Mouse (Mus musculus) left cerebral cortex, adult 8-10 months (tissue): ENCODE measurements at regions not wholly inside any gene's neighbourhood (a gene's known extent, or its start where the extent isn't known, plus 50 kb on each side); places are given as distances from the start of the nearest gene placed in this dataset.

Source experiments
- DNase-seq, 2 experiments: peaks; one replicate each; pipeline ENCODE4 v3.0.0; 2022; ENCODE audit warnings: low spot score in 2 of 2

DNA sequence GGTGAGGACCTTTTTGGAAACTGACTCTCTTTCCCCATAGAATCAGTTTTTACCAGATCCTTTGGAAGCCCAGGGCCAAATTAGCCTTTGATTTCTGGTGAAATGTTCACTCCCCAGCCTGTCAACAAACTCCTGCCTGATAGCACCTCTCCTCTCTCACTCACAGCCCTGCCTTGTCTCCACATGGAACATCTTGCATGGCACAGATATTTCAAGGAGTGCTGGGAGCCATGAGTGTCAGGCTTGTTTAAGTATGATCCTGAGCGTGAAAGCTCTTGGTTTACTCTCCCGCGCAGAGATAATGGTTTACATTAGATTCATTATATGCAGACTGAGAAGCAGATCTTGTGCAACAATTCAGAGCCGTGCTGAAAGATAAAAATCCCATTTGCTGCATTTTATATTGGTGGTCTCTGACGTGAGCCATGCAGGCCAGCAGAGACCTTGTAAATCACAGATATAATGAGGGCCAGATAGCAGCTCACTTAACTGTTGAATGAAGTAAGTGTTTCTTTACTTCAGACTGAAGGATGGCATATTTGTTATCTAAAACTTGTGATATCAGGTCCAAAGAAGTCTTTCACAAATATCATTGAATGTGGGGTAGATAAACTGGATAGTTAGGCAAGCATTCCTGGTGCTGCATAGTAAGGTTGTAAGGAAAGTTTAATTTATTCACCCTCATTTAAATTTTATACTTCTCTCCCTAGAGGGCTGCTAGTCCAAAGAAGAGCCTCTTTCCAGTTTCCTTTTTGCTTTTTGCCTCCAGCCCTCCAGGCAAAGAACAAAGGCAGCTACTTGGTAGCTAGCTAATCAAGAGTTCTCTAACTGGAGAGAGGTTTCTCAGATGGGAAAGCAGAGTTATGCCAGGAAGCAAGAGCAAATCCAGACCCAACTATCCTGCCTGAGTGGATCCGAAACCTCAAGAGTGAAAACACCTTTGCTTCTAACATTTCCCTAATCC is 81.8 kb downstream of the Tbx18 start:
- no peak for DNase-seq

DNA sequence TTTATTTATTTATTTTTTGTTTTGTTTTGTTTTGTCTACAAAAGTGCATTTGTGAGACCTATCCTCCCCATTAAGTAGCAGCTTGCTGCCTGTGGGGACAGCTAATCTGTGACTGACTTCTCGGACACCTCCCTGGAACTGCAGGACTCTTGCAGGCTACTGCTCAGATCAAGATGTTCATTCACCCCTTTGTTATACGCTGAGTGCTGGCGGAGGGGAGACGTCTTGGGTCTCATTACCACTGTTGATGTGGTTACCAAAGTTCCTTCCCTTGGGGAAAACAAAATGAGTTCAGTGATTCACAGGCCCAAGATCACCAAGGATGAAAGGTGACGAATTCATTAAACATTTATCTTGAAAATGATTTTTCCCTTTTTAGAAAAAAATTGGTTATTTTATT is 82.7 kb downstream of the Tbx18 start:
- no peak for DNase-seq

DNA sequence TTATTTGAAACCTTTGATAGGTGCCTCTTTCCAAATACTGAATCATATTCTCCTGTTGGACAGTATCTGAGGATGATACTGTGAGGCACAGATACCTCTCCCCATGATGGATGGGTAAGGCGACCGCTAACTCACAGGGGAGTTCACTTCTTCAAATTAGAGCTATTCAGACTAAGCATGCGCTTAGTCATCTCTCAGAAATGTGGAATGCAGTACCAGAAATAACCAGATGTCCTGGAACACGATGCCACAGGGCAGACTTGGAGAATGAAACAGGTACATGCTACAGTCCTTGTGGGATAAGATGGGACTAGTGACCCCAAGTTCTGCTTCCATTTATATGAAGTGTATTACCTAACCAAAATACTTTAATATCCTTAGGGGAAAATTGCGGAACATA is 86.0 kb downstream of the Tbx18 start:
- no peak for DNase-seq

DNA sequence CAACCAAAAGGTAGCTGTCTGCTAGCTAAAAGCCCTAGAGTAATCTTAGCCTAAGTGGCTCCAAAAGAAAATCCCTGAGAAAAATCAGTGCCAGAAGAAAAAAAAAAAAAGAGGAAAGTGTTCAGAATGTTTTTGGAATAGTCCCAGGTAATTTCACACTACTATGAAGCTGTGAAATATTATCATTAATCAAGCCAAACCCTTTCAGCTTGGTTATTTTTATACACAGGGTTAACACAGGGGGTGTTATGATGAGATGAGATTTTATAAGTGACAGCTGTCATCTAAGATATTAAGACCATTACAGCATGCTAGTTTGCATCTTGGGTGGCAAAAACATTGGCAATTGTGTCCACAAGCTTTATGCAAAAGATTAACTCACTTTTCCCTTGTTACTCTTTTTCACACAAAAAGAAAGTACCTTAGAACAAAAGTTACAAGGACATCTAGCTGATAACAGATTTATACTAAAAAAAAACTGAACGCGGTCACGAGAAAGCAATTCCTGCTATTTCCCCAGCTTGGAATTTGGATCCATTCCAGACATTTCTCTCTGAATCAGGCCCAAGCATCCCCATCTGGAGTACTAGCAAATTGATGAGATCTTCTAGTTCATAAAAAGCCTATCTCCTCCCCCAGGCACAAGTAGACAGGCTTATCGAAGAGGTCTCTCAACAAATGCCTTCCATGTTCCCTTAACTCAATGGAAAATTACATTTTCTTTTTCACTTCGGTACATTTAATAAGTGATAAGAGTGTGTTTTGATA is 97.0 kb downstream of the Tbx18 start:
- no peak for DNase-seq

DNA sequence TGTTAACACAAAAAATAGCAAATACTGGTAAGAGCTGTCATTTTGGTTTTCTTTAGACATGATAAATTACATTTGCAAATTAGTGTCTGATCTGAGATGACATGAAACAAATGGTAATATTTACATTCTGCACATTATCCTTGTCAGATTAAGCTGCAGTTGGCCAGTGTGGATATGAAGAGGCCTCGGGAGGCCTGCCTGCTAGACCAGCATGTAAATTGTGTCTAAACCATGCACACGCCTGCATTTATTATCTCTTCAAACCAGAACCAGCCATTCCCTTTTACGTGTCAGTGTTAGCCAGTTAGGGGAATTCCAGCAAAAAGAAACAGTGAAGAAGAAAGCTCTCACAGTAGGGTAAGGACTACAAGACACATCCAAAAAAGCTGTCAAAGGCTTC is 104.6 kb downstream of the Tbx18 start:
- no peak for DNase-seq

DNA sequence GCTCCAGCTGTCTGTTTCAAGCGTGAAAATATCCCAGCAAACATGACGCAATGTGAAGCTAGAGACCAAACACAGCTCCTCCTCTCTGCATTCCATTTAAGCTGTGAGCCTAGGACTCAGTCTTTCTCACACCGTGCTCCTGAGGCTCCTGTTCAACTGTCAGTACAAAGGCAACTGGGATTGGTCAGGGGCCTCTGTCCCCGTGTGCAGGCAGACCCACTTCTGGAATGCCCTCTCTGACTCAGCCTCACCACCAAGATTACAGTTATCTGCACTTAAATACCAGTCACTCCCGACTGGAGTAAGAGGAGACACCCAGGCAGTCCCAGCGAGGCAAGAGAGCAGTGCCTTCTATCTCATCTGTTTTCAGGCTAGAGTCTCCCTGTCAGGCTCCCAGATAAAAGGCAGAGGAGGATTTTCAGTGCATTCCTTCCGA is 112.8 kb downstream of the Tbx18 start:
- no peak for DNase-seq

DNA sequence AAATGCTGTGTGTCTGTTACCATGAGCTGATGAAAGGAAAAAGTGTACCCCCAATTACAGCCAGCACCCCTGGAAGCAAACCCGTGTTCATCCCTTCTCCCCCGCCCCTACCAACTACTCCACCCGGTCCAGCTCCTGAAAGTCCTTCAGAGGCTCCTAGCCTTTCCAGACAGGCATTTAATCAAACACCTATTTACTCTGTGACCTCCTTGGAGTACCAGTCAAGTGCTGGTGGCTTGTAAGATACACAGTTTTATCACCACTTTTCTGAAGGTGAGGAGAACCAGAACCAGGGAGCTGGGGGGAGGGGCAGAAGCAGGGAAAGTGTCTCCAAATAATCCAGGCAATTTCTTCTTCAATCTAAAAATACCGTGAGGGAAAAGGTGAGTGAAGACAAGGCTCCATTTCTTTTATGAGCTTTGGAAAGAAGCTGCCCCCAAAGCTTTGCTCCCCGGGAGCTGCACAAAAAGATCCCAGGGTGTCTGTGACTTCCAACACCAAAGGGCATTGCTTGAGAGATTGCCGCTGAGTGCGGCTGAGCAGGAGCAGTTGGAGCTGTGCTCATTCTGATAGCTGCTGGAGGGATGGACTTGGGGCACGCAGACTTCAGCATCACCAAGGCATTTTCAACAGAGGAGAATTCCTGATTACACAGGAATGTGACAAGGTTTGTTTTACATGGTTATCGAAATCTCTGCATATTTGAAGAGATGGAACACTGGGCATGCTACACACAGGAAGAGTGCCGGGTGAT is 123.0 kb downstream of the Tbx18 start:
- DNase-seq = no peak

DNA sequence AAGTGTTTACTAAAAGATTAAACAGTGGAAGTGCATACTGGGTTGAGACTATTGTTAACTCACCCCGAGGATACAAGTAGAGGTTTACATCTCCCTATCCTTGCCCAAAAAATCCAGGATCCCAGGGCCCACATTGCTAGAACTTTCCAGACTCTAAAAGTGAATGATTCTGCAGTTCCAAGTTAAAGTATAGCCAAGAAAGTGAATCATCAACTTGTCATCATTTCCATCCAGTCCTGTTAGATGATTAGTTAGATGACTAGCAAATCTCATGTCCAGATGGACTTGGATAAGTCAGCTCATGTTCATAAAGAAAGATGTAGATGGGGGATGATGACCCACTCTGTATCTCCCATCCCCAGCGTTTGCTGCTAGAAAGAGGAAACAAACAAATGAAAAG is 155.5 kb downstream of the Tbx18 start:
- DNase-seq = no peak

DNA sequence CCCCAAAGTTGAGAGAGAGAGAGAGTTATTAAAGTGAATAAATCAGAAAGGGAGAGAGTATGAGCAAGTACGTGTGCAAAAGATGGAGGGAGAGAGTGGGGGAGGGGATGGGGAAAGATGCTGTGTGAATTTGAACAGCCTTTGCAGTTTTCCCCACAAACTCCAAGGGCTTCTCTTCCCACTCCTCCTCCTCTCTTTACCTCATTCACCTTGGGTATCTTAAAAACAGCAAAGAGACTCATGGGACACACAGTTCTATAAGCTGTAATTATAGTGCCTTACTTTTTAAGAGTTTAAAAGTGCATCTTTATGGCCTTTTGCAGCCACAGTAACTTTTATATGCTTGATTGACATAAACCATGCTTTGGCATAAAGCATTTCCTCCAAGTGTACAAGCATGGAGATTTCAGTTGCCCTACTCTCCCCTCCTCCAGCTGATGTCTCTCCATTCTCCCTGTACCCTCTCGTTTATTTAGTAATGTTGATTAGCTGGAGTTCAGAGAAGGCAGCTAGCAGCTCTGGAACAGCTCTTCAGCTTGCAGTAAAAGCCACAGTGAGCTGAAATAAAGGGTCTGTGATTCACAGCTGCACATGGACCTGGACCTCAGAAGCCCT is 156.7 kb downstream of the Tbx18 start:
- DNase-seq = no peak

DNA sequence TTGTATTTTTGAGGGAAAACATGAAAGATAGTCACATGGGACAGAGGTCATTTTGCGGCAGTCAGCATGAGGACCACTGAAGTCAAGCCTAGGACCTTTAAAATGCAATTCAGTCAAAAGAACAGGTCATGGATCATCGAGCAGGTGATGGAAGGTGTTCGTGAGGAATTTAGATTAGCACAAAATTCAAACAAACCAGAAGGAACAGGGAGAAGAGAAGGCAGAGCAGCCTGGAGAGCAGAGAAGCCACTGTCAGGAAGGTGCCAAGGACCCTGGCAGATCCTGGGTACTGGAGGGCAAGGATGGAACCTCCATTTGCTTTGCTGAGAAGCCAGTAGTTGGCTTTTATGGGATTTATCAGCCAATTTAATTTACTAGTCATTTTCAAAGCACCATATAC is 167.8 kb downstream of the Tbx18 start:
- DNase-seq = no peak

DNA sequence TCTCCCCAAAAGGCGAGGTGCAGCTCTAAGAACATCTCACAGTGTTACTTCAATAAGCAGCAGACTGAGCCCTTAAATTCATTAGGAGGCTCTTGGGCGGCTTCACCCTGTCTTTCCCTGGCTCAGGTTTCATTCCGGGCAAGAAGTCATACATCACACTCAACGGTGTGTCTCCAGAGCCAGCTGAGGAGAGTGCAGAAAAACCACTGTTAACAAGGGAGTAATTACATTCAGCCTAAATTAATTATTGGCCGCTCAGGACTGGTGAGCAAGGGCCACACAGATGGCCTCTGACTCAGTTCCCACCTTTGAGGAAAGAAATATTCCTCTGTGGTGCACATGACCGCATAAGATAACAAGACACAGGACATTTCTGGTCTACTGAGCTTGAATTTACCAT is 168.3 kb downstream of the Tbx18 start:
- no peak for DNase-seq

DNA sequence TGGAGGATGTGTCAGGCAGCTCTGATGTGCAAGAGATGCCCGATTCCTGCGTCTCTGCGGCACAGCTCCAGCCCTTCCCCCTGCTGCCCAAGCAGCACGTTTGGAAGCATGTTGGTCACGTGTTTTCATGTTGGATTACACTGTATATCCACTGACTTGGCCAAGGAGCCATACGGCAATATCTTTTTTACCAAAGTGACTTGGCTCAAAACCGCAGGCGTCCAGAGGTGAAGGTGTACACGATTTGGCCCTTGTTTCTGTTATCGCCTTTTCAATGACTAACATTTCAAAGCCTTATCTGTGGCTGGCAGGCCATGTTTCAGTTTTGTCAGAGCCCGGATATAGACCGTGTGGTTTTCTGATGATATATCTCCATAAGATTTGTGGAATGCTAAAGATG is 173.2 kb downstream of the Tbx18 start:
- no peak for DNase-seq

DNA sequence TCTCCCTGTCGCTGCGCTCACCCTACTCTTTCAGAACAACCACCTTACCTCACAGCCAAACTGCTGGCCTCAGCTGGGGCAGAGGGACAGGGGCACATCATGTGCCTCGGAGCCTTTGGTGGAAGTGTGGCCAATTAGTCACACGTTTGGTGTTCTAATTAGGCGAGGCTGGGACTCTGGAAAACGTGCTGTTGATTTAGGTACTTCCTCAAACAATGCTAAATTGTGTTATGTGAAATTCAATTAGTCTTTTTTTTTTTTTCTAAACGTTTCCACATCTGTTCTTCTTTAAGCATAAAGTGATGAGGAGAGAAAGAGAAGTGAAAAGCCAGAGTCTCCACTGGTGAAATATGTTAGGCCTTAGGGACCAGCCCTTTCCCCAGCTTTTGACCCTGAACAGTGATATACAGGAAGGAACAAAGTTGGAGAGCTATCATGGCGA is 174.1 kb downstream of the Tbx18 start:
- DNase-seq = no peak

DNA sequence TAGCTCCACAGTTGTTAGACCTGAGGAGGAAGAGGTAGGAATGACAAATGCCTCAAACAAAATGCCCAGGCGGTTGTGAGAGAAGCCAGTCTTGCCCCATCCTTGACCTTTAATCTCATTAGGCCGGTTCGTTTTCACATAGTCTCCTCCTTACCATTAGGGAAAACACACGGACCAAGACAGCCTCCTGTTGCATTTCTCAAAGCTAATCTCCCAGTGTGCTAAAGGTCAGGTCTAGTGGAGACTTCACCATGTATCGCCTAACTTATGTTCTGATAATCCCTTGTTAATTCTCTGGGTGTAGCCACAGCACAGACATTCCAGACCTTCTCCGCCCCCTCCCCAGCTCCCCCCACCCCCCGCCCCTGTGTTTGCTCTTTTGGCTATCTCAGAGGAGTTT is 174.5 kb downstream of the Tbx18 start:
- no peak for DNase-seq

DNA sequence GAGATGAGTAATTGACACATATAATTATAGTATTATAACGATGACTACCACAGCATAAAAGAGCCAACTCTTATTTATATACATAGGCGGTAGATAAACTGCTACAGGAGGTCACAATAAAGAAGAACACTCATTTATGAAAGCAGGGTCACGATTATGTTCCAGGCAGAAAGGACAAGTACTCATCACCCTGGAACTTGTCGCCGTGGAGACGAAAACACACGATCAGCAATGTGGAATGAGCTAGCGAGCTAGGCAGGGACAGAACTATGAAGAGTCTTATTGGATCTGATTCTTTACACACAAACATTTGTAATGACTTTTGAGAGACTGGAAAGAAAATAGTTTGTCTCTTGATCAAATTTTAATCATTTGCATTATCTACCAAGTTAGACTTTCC is 197.9 kb downstream of the Tbx18 start:
- DNase-seq = no peak

DNA sequence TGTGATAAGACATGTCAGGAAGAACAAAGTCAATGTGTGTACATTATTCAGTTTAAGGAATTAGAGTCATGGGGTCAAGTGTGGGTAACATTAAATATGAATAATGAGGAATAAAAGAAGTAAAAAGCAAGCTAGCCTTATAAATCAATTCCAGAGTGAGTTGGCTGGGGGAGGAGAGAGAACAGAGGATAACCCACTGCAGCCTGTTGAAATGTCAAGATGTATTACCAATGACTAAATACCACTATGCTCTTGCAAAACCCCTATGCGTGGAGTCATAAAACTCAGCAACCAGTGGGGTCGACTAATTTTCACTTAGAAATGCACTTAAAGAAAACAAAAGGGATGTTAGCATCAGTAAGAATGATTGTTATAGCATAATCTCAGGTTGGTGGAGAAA is 201.2 kb downstream of the Tbx18 start:
- no peak for DNase-seq

DNA sequence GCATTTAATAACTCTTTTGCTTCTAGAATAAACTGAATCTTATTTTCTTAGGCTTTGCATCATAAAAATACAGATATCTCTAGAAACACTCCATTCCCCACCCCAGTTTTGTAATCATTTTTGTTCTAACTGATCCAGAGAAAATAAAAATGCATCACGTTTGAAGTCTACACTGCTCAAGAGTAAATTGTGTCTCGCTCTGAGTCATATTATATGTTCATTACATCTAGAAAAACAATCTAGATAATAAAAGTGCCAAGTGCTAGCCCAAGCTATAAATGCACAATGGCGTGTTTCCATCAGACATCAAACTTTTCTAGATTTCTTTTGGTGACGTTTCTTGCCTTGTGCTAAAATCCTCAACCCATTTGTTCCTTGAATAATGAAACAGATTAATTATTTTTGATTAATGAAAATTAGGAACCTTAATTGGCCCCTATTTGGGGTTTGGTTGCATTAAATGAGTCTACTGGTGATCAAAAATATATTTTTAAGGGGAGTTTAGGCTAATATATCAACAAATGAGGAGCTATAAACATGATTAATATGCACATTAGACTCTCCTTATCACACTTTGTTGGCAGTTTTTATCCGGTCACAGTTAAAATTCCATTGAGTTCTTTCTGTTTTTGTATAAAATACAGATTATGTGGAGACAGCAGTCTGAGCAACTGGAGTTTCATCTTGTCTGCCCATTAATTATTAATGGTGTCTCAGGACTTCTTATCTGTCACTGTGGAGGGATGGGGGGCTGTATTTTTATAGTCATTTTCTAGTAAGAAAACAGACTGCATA is 206.0 kb downstream of the Tbx18 start:
- DNase-seq = no peak

DNA sequence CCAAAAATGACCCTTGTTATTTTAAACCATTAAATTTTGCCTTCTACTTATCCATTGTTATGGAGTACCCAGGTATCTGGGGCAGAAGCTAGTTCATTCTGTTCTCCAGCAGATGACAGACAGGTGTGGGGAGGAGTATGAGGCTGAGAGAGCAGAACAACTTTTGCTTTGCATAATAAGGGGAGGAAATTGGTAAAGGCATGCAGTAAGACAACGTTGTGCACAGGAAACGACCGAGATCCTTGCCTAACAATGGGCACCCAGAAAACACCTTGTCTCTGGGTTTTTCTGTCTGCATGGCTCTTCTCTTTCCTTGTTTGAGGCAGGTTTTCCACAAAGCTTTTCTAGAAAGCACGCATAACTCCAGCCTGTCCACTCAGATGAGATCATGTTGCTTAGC is 220.4 kb downstream of the Tbx18 start:
- DNase-seq = no peak

DNA sequence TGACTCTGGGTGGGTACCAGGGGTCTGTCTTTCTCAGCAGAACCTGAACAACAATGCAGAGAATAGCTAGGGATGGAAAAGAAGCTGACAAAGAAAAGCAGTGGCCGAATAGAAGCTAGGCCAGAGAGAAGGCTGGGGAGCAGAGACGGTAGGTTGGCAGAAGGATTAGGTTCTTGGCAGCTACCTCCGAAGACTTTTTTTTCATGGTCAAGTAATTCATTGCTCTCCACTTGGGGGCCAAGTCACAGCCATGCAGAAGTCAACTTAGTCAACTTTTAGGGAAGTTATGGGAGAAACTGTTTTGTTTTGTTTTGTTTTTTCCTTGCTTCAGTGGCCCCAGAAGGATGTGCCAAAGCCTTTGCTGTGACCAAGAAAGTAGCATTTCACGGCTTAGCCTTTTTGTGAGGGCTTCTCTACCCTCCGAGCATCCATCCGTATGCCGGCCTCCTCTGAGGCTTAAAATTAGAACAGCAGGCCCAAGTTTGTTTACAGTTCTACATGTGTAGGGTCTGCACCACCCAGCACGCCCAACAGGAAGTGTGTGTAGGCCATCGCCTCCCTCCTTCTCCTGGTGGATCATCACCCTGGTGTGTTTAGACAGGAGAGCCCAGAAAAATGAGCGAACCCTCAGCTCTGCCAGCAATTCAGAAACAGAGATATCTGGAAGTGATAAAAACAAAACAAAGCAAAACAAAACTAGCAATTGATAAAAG is 226.2 kb downstream of the Tbx18 start:
- no peak for DNase-seq

DNA sequence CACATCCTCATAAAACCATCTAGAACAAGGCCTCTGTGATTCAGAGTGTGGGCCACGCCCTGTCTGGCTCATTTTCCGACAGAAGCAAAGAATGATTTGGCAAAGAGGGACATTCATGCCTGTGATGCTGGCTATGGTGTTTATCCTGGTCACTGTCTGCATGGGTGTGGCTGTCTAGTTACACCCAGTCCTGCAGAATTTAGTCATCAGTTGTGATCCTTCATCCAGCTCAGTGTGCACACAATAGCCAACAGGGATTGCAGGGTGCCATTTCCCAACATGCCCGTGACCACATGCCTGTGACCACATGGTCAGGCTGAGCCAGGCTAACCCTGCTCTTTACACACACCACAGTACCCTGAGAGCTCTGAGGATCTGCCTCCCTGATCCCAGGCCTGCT is 208.8 kb upstream of the Cep162 start:
- no peak for DNase-seq
